Mouse (Mus musculus) frontal cortex, postnatal 14 days (tissue): ENCODE results near the gene Sel1l3.

Source experiments
- DNase-seq, 2 experiments: peaks; one replicate each; pipeline ENCODE4 v3.0.0; 2022; ENCODE audit warnings: low spot score in 2 of 2

Gene Sel1l3

DNA sequence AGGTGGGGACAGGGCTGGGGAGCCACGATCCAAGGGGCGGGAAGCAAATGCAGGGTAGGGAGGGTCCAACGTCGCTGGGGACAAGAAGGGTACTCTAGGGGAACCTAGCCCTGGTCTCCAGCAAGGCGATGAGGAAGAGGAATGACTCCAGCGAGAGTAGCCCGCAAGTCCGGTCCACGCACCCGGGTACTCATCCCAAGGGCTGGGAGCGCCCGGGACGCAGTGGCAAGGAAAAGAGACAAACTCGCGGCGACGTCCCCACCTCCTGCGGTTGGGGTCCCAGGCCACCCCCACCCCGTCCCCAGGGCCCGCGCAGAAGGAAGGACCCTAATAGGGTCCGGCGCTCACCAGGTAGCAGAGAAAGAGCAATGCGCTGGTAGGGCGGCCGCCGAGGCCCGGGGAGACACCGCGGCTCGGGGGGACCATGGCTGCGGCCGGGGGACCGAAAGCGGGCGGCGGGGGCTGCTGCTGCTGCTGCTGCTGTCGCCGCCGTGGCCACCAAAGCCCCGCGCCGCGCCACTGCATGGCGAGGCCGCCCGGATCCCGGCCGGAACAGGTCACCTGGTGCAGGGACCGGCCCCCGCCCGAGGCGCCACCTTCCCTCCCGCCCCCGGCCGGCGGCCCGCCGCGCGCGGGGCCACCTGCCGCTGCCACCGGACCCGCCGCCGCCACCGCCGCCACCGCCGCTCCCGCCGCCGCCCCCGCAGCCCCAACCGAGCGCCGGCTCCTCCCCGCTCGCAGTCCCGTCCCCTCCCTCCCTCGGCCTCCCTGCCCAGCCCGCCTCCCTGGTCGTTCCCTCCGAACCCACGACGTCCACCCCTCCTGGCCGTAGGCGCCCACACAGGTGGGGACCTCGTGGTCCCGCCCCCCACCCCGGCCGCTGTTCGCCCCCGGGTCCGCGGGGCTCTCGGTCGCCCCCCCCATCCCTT lies 681 bp downstream of the Sel1l3 start:
- DNase-seq: no peak

DNA sequence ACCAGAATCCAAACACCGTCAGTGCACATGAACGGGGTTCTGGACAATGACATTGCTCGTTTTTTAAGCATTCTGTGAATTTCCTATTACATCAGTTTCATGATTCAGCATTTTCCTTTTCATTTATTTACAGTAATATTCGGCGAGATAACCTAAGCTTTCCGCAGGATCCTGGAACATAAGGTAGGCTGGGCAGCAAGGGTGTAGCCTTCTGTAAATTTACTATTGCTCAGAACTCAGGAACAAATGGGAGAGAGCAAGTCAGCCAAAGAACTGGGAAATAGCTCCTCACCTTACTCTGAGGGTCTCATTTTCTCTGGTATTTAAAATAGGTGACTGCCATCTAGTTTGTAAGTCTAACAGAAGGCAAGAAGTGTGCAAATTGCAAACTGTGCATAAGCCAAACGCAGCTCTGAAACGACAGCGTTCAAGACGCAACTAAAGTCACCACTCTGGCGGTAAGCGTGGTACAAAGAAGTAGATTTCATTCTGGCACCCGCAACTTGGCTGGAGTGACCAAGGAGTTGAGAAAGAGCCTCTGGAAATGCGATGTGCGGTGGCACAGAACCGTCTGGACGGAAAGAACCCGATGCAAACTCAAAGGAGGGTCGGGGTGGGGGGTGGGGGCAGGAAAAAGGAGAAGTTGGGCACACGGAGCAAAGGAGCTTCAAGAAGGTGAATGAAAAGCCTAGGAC lies 1.5 kb downstream of the Sel1l3 start:
- no peak for DNase-seq

DNA sequence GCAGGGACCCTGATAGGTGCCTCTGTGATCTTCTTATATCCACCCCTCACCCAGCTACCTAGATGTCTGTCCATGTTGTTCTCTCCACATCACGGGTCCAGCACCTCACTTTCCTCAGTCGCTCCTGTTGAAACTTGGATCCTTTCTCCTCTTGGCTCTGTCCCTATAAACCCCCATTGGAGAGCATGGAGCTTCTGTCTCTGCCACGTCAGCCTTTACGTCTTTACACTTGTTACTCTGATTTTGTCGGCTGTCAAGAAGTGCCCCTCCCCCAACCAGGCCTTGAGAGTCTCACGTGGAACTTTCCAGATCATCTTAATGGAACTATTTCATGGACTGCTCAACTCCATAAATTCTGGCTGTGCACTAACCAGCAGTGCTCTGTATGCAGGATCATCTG lies 2.5 kb downstream of the Sel1l3 start:
- DNase-seq: no peak

DNA sequence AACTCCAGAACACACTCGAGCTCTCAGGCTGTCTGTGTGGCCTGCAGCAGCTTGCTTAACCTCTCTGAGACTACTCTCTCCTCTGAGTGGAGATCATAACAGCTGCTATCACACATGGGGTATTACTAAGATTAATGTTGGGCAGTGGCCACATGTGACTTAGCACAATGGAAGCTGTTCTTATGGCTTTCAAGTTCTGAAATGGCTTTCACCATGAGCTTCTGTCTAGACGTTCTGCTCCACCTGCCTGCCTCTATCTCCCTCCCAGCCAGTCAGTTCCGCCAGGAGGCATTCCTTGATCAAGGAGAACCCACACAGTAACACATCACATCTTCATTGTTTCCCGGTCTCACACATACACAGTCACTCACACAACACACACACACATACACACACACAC lies 3.2 kb downstream of the Sel1l3 start:
- no peak for DNase-seq

DNA sequence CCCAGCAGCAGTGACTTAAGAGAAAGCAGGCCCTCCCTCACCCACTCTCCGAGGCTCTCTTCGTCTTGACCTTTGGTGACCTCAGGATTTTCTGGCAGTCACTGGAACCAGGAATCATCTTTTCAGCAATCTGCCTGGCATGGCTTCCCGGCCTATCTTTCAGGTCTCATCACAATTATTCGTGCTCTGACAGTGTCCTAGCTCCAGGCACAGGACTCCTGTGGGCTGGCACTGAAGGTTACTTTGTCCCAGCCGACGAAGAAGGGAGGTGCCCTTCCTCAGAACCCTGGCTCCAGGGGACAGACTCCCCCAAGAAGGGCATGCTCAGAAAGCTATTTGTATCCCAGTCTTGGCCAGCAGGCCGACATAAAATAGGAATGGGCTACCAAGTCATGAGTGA lies 4.0 kb downstream of the Sel1l3 start:
- no peak for DNase-seq

DNA sequence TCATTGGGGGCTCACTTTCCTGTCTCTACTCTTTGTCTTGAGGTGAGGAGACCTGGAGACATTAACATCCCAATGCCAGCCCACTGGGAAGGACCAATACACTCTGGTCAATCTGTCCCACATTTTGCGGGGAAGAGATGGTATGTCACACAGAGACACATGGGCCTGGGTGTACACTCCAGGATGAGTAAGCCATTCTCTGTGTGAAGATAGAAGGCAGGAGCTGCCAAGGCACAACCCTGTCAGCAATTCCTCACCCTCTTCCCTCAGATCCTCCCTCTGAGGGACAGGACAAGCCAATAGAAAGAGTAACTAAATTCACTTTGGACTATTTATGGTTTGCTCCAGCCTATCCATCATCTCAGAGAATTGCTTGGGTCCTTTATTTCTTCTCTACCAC lies 5.0 kb downstream of the Sel1l3 start:
- no peak for DNase-seq

DNA sequence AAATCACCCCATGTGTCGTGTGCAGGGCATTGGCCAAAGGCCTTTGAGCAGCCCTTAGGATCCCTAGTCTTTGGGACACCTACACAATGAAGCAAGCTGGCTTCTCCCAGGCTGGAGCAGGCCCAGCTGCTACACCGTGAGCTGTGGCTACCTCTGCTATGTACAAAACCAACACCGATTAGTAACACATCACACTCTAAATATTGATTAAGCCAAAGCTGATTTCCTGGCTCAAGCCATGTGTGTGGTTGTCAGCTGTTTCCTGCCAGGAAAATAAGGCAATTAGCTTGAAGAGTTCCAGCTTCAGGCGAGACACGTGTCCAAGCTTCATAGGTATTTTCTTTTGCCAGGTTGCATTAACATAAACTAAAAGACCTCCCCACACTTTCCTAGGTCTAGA lies 7.2 kb downstream of the Sel1l3 start:
- no peak for DNase-seq

DNA sequence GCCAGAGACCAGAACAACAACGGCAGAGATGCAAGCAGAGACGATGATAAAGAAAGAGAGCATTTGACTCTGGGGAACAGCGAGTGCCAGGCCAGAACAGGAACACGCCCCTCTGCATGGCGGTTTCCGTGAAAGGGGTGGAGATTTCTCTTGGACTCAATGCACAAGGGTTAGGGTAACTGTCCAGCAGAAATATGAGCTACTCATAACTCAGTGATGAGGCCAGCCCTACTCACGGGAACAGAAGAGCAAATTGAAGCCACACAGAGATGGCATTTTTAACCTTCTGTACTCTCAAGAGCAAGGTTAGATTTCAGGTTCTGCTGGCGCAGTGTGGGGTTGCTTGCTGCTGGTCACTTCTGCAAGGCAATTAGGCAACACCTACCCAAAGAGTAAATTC lies 11.0 kb downstream of the Sel1l3 start:
- DNase-seq: no peak

DNA sequence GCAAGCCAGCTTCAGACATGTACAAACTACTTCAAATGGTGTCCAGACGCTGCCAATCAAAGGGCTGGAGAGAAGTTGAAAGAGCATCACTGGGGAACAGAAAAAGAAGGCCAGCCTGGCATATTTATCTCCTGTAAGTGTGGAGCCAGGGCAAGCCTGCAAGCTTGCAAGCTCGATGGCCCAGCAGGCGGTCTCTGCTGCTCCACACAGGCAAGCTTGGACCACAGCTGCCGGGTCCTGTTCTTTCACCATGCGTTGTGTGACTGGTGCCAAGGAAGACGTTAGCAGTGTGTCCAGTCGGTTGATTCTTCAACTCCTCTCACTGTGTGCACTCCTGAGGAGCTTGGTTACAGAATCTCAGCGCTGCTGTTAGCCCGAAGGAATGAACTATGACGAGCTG lies 12.9 kb downstream of the Sel1l3 start:
- no peak for DNase-seq

DNA sequence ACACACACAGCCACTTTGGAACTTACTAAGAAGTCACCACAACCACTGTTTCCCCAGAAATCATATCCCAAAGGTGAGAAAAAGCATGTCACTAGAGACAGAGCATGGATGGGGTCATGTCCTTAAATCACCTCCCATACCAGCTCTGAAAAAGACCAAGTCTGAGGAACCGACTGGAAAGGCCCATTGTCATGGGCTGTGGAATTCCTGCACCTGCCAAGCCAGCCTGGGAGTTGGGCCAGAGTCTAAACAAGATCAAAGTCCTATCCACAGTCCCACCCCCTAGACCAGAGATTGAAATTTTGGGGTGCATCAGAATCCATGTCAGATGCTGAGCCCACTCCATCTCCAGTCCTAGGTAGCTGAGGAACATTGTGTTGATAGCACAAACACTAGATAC lies 15.3 kb downstream of the Sel1l3 start:
- DNase-seq: no peak

DNA sequence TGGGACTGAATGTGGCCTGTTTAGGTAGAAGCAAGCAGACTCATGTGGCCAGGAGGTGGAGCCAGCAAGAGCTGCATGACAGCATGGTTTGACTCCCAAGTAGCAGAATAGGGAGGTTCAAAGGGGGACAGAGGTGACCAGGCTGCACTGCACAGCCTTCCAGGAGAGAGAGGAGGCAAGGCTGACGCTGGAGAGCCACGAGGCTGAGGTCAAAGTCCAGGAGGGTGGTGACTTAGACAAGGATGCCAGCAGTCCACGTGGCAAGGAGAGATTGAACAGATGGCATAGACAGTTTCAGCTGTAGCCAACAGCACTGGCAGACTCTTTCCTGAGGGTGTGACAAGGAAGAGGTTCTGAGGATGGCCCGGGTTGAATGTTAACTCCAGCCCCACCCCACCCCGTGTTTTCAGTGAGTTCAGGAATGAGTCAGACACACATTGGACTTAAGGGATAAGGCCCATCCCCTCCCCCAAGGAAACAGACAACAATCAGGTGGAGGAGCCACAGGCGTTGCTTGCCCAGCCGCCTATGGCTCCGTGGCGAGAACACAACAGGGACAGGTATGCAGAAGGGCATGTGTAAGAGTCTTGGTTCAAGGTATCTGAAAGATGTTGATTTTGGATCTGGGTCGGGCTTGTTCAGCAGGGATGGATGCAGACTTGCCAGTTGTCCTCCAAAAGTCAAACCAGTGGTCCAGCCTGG lies 17.2 kb downstream of the Sel1l3 start:
- no peak for DNase-seq

DNA sequence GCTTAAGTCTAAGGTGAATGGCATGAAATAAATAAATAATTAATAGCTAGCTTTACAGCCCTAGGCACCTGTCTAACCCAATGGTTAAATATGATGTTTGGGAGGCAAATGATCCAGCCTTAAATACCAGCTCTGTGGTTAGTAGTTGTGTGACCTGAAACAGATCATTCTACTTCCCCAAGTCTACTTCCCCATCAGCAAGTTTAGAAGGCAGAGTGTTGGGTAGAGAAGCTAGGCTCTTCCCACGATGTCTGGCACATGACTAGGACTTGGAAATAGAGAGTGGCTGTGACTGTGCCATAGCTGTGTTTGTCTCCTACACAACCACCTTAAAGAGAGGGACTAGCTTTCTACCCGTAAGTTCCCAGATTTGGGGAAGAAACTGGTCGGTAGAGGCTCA lies 18.9 kb downstream of the Sel1l3 start:
- no peak for DNase-seq

DNA sequence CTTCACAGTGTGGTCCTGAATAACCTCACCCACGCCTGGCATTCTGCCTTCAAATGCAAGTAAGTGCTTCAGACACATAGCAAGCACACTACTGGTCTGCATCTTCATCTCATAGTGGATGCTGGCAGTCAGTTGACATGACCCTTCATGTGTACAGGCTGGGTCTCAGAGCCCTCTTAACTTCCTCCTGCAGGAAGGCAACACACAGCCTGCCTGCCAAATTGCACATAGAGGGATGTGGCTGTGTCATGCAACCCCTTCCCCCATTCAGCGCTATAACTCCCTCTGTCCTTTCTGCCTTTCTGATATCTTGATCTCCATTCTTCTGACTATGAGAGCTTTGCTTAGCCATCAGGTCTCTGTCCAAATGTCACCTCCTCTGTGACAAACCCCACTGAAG lies 19.3 kb downstream of the Sel1l3 start:
- DNase-seq: no peak

DNA sequence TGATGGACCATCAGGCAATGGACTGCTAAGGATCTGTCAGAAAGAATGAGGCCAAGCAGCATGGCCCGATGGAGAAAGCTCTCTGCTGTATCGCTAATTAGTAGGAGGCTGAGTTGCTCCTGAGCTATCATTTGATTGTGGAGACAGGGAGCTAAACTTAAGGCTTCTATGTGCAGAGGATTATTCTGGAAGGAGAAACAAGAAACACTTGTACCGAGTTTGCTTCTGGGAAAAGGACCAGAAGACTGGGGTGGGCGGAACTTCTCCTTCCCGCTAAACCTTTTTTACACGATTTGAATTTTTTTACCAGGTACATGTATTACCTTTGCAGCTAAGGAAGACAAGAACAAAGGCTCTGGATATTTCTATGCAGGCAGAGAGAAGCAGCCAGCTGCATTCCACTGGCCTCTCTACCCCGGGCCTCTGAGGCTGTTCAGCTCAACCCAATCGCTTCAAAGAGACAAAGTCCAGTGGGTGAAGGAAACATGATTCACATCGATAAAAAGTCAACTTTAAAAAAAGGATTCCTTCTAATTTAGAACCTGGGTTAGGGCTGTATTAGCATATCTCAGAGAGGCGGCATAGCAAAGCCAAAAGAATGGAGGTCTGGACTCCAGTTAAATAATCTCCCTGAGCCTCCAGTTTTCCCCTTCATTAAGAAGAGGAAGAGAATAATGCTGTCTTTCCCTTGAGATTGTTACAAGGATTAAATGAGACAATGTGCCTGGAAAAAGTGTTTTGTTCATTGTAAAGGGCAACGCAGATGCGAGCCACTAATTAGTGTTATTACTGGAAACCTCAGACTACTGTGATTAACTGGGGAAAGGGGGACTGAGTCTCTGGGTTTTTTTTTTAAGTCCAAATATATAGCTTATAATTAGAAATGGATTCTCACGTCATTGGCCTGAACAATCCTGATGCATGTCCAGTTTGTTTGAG lies 20.4 kb downstream of the Sel1l3 start:
- DNase-seq: no peak

DNA sequence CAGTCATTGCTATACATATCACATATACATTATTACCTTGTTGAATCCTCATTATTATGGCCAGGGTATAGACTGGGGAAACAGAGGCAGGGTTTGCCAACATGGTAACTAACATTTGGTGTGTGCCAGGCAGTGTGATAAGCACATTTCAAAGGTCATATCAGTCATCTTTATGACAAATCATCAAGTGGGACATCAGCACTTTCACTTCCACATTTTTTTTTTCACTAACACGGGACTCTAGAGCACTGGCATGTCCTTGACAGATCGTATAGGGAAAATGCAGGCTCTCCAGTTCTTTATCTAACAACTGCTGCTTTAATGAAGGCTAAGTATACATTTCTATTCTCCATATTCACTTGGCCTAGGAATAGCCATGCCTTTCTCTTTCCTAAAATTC lies 25.1 kb downstream of the Sel1l3 start:
- DNase-seq: no peak

DNA sequence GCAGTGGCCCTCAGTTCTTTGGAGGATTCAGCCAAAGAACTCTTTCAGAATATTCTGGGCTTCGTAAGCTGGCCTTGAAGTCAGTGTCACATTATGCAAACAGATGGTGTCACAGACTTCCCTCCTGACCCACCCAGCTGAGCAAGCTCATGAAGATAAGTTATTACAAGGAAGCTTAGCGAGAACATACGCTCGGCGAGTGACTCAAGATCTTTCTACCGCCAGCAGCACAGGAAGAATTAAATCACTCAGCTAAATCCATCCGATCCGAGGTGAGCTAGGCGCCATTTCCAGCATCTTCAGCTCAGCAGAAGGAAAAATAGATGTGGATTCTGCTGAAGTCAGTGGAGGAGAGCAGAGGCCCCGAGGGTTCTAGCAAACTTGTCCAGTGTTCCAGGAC lies 26.5 kb downstream of the Sel1l3 start:
- no peak for DNase-seq

DNA sequence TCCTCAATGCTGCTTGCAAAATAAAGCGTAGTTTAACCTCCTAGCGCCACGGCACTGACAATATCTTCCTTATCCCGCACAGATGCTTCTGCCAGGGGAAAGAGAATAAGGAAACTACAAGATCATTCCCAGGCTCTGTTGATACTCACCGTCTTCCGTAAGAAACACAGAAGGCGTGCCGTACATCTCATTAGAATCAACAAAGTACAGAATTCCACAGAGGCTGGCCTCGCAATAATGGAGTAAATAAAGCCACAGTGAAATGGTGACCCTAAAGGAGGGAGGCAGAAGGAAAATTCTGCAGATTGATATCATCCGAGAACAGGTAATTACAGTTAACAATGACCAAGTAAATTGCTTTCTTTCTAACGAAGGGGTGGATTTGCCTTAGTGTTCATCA lies 27.9 kb downstream of the Sel1l3 start:
- DNase-seq: no peak

DNA sequence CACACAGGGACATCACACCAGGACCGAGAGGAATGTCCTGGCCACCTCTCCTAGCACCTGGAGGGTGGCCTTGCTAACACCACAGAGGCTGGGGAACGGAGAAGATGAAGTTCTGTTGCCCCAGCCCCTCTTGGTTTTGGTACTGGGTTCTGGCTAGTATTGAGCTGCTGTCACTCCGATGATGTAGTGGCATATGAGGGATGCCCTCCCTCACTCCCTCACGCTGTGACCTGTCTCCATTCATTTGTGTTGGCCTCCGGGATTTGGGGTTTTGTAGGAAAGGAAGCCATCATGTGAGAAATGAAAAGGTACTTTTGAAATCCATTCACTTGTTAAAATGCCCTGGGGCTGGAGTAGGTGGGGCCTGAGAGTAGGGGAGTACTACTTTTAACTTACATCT lies 33.8 kb downstream of the Sel1l3 start:
- DNase-seq: no peak

DNA sequence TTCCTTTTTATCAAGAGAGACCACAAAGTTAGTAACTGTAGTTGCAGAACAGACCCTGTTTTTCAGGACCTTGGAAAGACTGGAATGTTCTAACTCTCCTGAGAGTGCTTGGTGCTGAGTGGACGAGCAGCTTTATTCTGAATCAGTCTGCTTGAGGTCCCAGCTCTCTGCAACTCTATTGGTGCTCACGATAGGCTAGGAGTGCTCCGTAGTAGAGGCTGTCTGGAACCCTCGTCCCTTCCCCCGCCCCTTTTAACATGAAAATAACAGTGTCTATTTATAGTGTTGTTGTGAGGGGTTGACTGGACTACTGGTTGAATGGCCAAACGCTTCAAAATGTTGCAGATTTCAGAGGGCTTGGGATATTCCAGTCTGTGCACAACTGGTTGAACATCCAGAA lies 37.0 kb downstream of the Sel1l3 start:
- no peak for DNase-seq

DNA sequence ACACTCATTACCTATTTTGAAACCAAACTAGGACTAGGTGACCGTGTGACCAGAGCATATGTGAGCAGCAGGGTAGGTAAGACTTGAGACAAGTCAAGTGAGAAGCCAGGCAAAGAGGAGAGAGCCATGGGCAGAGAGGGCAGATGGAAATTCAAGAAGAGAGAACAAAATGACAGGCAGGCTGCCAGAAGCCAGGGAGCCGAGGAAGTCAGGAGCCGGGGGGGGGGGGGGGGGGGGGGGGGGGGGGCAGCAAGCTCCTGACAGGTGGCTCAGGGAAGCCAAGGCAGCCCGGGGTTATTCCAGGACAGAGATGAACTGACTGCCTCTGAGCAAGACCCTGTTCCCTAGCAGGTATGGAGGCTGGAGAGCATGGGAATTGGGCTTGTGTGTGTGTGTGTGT lies 37.7 kb downstream of the Sel1l3 start:
- no peak for DNase-seq

DNA sequence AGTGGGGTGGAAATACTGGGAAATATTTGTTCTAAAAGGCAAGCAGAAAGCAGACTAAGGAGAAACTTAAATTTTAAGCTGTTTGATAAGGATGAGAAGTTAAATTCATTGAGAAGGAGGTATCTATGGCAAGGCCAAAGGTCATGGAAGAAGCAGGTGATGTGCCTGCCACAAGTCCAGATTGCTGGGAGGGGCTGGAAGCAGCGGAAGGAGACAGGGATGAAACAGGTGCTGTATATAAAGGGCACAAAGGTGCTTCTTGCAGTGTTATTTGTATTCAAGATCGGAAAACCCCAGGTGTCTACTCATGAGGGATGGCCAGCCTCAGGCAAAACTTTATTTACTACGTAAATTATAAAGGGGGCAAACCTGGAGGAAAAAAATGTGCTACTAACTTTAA lies 38.5 kb downstream of the Sel1l3 start:
- no peak for DNase-seq

DNA sequence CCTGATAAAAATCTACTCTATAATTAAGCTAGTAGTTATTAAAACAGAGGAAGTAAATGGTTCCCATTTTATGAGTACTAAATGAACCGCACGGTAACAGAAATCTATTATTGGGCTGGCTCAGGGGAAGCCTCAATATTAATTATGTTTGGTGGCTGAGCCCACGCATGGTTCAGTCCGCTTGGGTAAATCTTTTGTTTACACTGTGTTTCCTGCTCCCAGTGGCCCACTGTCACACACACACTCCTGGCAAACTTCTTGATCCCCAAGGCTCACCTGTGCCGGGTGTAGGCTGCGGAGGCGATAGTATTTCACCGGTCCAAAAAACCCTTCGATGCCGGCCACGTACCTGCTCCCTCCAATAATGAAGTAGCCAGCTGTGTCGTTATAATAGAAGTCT lies 39.3 kb downstream of the Sel1l3 start:
- no peak for DNase-seq
